Mouse (Mus musculus) forebrain, embryonic 12.5 days (tissue): Measurements from ENCODE around the gene Cdk5r2. TPM values are rescaled to one million over a fixed set of nuclear protein-coding genes. Genes with fewer than 3 reads are reported as not detected.

Experiments
- ATAC-seq: fragments of 200-750 bp; cut with Nextera tagmentation; 2 replicates; pipeline ENCODE4 v1.8.0; 2017; ENCODE audit warnings: moderate TSS enrichment; ENCODE audit not compliant: low FRiP score
- H3K27ac ChIP-seq: fragments of 300-500 bp; sonication (generic); 2 replicates; pipeline ENCODE4 v1.5.1; 2016; ENCODE audit warnings: mild to moderate bottlenecking
- H3K27me3 ChIP-seq: fragments of 300-500 bp; sonication (generic); 2 replicates; pipeline ENCODE4 v1.6.1; 2016; ENCODE audit warnings: mild to moderate bottlenecking
- H3K36me3 ChIP-seq: fragments of 300-500 bp; sonication (generic); replicated peaks from 2 replicates; pipeline ENCODE4 v1.6.1; 2016; ENCODE audit warnings: mild to moderate bottlenecking
- H3K4me1 ChIP-seq: fragments of 300-500 bp; sonication (generic); 2 replicates; pipeline ENCODE4 v1.6.1; 2016
- H3K4me2 ChIP-seq: fragments of 300-500 bp; sonication (generic); 2 replicates; pipeline ENCODE4 v1.6.1; 2016; ENCODE audit warnings: mild to moderate bottlenecking, moderate library complexity
- H3K4me3 ChIP-seq: fragments of 300-500 bp; sonication (generic); replicated peaks from 2 replicates; pipeline ENCODE4 v1.5.1; 2016; ENCODE audit warnings: mild to moderate bottlenecking
- H3K9ac ChIP-seq: fragments of 300-500 bp; sonication (generic); 2 replicates; pipeline ENCODE4 v1.6.1; 2016; ENCODE audit warnings: mild to moderate bottlenecking
- H3K9me3 ChIP-seq: fragments of 300-500 bp; sonication (generic); 2 replicates; pipeline ENCODE4 v1.6.1; 2016
- WGBS: fragments of 180-500 bp; shearing (Covaris S2); methylation state at CpG from one replicate; pipeline ENCODE4 v1.1.7; 2016; 5-methylcytosine and 5-hydroxymethylcytosine counted together
- polyA plus RNA-seq: library from polyadenylated mRNA; unstranded; fragments of >200 nt; fragmentation: Nextera tagmentation; extraction: Ambion mirVana; gene quantifications from 2 replicates; pipeline ENCODE4 v1.2.1, GENCODE M21; 2016

Cdk5r2 gene
- polyA plus RNA-seq, 1 experiment from 2014 or later, result 2.0 TPM

DNA sequence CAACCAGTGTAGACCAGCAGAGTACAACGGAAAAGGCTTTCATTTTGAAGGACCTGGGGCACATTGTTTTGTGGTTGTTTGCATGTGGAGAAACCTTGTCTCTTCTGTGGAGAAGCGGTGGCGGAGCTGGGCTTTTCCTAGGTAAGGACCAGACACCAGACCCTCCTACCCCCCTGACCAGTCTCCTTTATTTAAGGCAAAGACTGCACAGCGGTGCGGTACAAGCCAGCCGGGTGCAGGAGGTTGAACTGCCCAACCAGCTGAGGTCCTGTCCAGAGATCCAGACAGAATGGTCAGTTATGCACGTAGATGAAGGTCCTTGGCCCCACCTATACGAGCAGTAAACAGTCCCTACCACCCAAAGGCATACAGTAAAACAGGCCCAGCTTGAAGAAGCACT lies 28.1 kb downstream of the Cdk5r2 start:
- Histone ChIP-seq H3K4me1 (peaks cover 32% of the 10 kb centered on the region), H3K36me3 (no peaks in the 10 kb centered on the region), H3K27me3 (peaks cover 99% of the 10 kb centered on the region), H3K27ac (no peak overlapping the region), H3K4me3 (no peak overlapping the region), H3K9me3 (no peaks in the 10 kb centered on the region), H3K4me2 (peak overlapping the region; percentile 57), H3K9ac (no peak overlapping the region)
- no peak for ATAC-seq
- under 1% methylated on average over 8 of the region's 8 CpGs for WGBS

DNA sequence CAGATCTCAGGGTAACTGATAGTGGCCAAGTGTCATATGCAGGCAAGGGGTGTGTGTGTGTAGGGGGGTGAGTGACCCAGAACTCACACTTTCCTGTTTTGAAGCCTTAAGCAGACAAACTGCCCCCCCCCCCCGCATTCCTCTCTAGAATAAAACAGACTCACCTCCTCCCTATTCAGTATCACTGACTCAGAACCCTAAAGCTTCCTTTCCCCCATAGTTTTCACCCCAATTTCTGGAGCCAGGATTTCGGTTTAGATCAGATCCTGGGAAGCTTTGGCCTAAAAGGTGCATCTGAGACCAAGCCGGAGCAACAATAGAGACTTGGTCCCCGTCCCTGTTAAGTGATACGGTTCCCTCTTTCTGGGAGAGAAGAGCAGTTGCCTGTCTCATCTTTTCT lies 28.7 kb downstream of the Cdk5r2 start:
- Histone ChIP-seq H3K4me2 (no peak overlapping the region), H3K36me3 (no peaks in the 10 kb centered on the region), H3K9me3 (no peaks in the 10 kb centered on the region), H3K27me3 (peaks cover 99% of the 10 kb centered on the region), H3K9ac (no peak overlapping the region), H3K4me1 (peaks cover 32% of the 10 kb centered on the region), H3K27ac (no peak overlapping the region), H3K4me3 (no peak overlapping the region)
- no peak for ATAC-seq
- WGBS, result 4% methylated on average over 5 of the region's 5 CpGs

DNA sequence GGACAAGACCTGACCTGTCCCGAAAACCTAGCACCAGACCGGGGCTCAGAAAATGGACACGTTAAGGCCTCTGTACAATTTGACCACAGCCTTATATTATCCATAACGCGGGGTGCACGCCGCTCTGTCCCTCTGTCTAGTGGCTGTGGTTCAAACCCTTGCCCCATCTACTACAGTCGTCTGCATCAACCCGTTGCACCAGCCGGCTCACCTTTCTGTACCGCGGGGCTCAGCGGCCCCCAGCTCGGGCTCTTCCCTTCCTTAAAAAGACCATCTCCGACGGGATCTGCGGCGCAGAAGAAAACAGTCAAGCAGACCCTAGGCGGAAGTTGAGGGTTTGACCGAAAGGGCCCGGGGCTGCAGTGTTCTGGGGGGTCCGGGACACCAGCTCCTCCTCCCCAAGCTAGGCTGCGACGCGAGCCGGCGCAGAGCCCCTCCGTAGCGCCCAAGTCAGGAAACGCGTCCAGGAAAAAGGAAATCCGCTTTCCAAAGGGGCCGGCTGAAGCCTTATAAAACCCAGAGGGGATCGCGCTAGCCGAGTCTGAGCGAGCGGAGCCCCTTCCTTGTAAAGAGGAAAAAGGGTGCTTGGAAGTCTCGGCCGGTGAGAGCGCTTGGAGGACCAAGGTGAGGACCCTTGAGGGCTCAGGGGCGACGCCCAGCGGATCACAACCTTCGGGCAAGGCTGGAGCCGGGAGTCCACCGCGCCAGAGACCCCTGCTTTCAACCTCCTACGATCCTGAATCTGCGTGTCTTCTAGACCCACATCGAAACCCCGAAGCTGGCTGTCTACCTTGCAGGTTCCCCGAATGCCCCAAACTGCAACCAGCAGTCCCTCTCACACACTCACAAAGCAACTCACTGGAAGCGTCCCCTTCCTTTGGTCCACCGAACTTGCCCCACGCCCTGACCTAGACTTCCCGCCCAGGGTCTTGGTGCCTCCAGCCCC lies 29.7 kb downstream of the Cdk5r2 start:
- no peaks in the 10 kb centered on the region for H3K36me3 ChIP-seq
- no peak overlapping the region for H3K9ac ChIP-seq
- no peaks in the 10 kb centered on the region for H3K9me3 ChIP-seq
- no peak for ATAC-seq
- H3K27me3 ChIP-seq, result peaks cover 98% of the 10 kb centered on the region
- peaks cover 32% of the 10 kb centered on the region for H3K4me1 ChIP-seq
- H3K27ac ChIP-seq, result no peak overlapping the region
- H3K4me3 ChIP-seq, result peak overlapping the region; percentile 21
- 0% methylated on average over 57 of the region's 57 CpGs for WGBS
- peak overlapping the region; percentile 40 for H3K4me2 ChIP-seq

DNA sequence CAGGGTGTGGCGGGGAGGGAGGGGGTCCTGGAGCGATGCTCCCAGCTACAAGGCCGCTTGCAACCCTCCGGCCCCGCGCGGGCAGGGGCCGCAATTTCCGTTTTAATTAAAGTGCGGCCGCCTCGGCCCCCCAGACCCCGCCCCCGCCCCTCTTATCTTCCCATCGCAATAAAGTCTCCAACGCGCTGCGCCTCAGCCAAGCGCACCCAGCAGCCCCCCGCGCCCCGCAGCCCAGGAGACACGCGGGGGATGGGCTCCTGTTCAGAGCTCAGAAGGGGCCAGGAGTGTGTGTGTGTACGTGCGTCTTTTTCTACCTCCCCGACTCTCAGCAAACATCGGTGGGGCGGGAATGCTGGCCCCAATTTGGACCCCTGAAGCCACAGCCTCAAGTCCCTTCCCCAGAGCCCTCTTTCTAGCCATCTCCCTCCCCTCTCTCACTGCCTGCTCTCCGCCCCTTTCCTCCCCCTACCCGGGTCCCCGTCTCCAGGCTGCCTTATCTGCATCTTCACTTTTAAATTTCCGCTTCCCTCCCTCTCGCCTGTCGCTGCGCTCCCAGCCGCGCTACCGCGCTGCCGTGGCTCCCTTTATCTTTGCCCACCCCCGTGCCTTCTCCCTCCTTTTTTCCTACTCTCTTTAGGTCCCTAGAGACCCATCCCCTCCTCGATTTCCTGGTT lies 30.8 kb downstream of the Cdk5r2 start, which contains the start of gene Fev:
Gene Fev, minus strand, starts transcription at position 51 of the 674 bp plus-strand sequence.
- no peak within 1 kb of the TSS for H3K9ac ChIP-seq
- H3K9me3 ChIP-seq, result no peaks in the 10 kb centered on the region
- peak within 1 kb of the TSS; percentile 21 for H3K4me3 ChIP-seq
- WGBS, result under 1% methylated on average over 41 of the region's 43 CpGs
- no peak for ATAC-seq
- no peaks in the 10 kb centered on the region for H3K36me3 ChIP-seq
- H3K27me3 ChIP-seq, result peaks cover 99% of the 10 kb centered on the region
- peaks cover 32% of the 10 kb centered on the region for H3K4me1 ChIP-seq
- H3K27ac ChIP-seq, result no peak within 1 kb of the TSS
- H3K4me2 ChIP-seq, result peak within 1 kb of the TSS; percentile 40

DNA sequence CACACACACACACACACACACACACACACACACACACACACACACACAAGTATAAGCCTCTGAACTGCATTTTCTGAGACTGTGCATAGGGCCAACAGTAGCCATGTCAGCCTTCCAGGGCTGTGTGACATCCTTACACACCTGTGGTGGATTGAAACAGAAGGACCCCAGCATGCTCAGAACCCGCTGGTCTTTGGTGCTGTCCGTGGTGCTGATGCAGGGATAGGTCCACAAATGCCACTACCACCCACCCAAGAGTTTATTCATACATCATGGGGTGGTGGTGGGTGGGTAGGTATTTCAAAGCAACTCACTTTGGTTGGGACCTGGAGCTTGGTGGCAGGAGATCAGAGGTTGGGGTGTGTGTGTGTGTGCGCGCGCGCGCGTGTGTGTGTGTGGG lies 36.8 kb downstream of the Cdk5r2 start:
- H3K36me3 ChIP-seq, result no peaks in the 10 kb centered on the region
- no peak overlapping the region for H3K9ac ChIP-seq
- H3K9me3 ChIP-seq, result no peaks in the 10 kb centered on the region
- H3K27me3 ChIP-seq, result peaks cover 99% of the 10 kb centered on the region
- 0% methylated on average over 8 of the region's 8 CpGs for WGBS
- H3K4me3 ChIP-seq, result no peak overlapping the region
- H3K4me1 ChIP-seq, result peaks cover 12% of the 10 kb centered on the region
- no peak for ATAC-seq
- H3K4me2 ChIP-seq, result no peak overlapping the region
- no peak overlapping the region for H3K27ac ChIP-seq

DNA sequence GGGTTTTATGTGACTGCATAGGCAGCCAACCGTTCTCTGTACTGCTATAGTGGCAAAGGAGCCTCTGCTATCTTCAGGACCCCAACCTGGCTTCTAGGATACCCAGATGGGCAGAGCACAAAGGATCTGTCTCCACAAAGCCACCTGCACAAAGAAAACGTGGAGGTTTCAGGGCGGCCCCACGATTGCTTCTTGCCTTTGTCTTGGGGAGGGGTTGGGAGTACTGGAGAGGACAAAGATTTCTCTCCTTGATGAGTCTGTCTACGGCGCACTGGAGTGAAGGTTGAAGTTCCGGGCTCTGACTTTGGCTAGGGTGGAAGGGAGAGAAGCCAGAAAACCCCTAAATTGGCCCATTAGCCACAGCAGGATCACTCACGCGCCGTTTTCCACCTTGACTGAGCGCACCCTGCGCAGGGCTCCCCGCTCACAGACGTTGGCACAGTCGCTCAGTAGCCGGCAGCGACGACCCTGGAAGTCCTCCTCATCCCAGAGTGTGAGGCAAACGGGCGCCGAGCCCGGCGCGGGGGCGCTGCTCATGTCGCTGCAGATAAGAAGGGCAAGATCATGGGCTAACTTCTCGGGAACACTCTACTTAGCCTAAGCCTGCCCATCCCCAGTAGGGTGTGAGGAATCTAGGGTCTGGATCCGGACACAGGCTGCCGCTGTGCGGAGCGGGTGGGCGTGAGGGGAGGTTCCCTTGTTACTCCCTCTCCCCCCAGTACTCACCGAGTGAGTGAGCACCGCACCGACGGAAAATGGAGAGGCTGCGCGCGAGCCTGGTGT lies 37.8 kb downstream of the Cdk5r2 start:
- WGBS, result under 1% methylated on average over 39 of the region's 39 CpGs
- peak; percentile 30; the same call in 1 of the 2 replicates for ATAC-seq
- no peak overlapping the region for H3K9ac ChIP-seq

DNA sequence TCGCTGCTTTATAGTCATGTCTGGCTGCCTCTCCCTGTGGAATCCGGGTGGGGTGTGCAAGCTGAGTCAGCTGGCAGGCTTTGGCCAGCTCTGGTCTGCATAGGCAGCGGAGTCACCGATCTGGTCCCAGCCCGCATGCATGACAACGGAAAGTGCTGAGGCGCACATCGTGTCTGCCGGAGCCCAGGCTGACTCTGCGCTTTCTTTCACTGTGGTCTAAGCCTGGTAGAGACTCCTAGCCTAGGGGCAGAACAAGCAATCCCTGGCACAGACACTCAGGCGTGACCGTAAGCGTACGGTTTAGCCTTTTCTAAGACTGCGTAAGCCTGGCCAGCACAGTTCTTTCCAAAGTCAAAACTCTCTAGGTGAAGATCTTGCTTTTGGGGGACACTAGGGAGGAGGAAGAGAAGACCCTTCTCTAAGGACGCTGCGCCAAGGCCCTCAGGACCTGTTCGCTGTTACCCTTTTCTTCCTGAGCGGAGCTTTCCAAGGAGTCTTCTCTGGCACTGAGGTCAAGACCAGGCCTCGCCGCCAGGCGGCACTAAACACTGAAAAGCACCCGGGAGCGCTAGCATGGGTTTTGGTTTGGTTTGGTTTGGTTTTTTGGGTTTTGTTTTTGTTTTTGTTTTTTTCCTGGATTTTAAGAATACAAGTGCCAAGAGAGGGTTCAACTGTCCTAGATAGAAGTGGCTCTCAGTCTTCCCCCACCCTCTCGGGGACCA lies 38.6 kb downstream of the Cdk5r2 start, which contains the start of gene Cryba2:
Gene Cryba2, minus strand, starts transcription at position 10 of the 722 bp plus-strand sequence.
- 3% methylated on average over 25 of the region's 25 CpGs for WGBS
- Histone ChIP-seq H3K9ac (no peak within 1 kb of the TSS), H3K4me1 (peaks cover 21% of the 10 kb centered on the region), H3K27me3 (peaks cover 99% of the 10 kb centered on the region), H3K4me3 (peak within 1 kb of the TSS; percentile 21), H3K27ac (no peak within 1 kb of the TSS), H3K9me3 (no peaks in the 10 kb centered on the region), H3K36me3 (no peaks in the 10 kb centered on the region), H3K4me2 (peak within 1 kb of the TSS; percentile 37)
- 0 out of 2 replicates have a peak, but pooled peaks have one; percentile 33 for ATAC-seq

More for the DNA sequence above, 37.8 kb downstream of the Cdk5r2 start:
- Histone ChIP-seq H3K27me3 (peaks cover 99% of the 10 kb centered on the region), H3K4me1 (peaks cover 15% of the 10 kb centered on the region), H3K27ac (no peak overlapping the region), H3K9me3 (no peaks in the 10 kb centered on the region), H3K4me3 (peak overlapping the region; percentile 21), H3K4me2 (peak overlapping the region; percentile 37), H3K36me3 (no peaks in the 10 kb centered on the region)

DNA sequence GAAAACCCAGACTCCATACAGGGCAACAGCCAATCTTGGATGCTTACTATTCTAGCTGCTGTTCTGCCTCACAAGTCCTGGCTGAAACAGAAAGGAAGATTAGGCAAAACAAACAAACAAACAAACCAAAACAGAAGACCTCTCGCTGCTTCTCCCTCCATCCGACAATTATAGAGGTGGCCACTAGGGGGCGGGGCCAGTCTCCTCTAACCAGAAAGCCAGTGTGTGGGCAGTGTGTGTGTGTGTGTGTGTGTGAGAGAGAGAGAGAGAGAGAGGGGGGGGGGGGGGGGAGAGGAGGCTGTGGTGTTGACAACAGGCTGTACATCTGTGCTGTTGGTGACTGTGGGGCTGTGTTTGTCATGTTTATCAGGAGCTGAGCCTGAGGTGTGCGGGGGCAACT lies 40.2 kb downstream of the Cdk5r2 start:
- no peak overlapping the region for H3K27ac ChIP-seq
- H3K9me3 ChIP-seq, result no peaks in the 10 kb centered on the region
- no peak overlapping the region for H3K4me3 ChIP-seq
- H3K4me2 ChIP-seq, result no peak overlapping the region
- H3K9ac ChIP-seq, result no peak overlapping the region
- no peaks in the 10 kb centered on the region for H3K36me3 ChIP-seq
- ATAC-seq, result no peak; the same call in 1 of the 2 replicates
- peaks cover 28% of the 10 kb centered on the region for H3K4me1 ChIP-seq
- WGBS, result 22% methylated on average over 4 of the region's 4 CpGs
- H3K27me3 ChIP-seq, result peaks cover 100% of the 10 kb centered on the region

DNA sequence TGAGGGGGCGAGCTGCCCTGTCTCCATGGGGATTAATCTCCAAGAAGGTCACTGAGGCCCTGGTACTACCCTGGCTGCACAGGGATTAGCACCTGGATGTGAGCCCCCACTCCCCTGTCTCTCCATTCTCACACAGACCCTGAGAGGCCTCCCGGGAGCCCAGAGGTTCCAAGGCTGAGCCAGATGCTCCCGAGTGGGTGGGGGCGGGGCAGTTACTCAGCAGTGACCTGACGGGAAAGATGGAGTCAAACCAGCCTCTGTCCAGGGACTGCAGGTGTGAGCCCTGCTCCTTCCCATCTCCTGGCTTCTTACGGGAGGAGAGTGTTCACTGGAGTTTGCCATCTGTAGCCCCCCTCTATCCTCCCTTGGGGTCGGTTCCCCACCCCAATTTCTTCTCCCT lies 43.2 kb downstream of the Cdk5r2 start:
- H3K4me2 ChIP-seq, result no peak overlapping the region
- no peak overlapping the region for H3K9ac ChIP-seq
- WGBS, result 0% methylated on average over 7 of the region's 7 CpGs
- no peaks in the 10 kb centered on the region for H3K9me3 ChIP-seq
- ATAC-seq, result no peak
- no peak overlapping the region for H3K4me3 ChIP-seq
- no peaks in the 10 kb centered on the region for H3K36me3 ChIP-seq
- no peak overlapping the region for H3K27ac ChIP-seq
- peaks cover 34% of the 10 kb centered on the region for H3K4me1 ChIP-seq
- peaks cover 100% of the 10 kb centered on the region for H3K27me3 ChIP-seq

DNA sequence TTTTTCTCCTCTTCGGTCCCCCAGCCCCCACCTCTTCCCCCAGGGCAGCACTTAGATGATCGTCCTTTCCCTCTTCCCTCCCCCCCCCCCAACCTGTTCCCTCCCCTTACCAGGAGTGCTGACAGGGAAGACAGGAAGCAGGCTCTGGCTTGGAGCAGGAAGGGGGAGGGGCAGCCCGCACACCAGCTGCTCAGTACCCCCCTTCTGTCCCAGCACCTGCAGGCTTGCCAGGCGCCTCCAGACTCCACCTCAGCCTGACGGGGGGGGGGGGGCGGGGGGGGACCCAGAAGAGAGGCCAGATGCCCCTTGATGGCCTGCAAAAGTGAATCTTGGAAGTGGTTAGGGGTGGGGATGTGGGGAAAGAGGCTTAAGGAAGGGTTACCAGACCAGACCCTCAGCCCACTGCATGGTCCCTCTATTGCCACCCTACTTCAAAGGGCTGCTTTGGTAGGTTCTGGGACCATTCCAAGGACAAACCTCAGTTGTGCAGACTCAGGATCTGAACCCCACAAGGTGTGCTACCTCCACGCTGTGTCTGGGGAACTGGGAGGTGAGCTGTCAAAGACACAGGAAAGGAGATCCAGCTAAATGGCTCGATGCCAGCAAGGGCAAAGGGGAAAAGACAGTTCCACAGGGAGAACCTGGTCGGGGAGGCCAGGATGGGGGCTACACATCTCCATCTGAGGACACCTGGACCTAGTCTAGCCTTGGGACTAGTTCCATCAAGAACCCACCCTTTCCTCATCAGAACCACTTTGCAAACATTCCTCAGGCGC lies 44.1 kb downstream of the Cdk5r2 start:
- no peaks in the 10 kb centered on the region for H3K9me3 ChIP-seq
- no peak overlapping the region for H3K27ac ChIP-seq
- 7% methylated on average over 6 of the region's 10 CpGs for WGBS
- no peak overlapping the region for H3K4me3 ChIP-seq
- H3K9ac ChIP-seq, result no peak overlapping the region
- no peak for ATAC-seq
- H3K4me2 ChIP-seq, result no peak overlapping the region
- no peaks in the 10 kb centered on the region for H3K36me3 ChIP-seq
- peaks cover 100% of the 10 kb centered on the region for H3K27me3 ChIP-seq
- H3K4me1 ChIP-seq, result peaks cover 30% of the 10 kb centered on the region
